Mouse (Mus musculus) ES-Bruce4 (cell line): Measurements from ENCODE around the gene Nck2. TPM values are rescaled to one million over a fixed set of nuclear protein-coding genes. Genes with fewer than 3 reads are reported as not detected.

ENCODE experiments used
- H3K27ac ChIP-seq: 2 replicates; pipeline ENCODE4 v1.5.1; 2012; ENCODE audit warnings: low read length, inconsistent platforms; ENCODE audit not compliant: insufficient read depth
- H3K27me3 ChIP-seq: 2 replicates; pipeline ENCODE4 v1.6.1; 2012; ENCODE audit warnings: mild to moderate bottlenecking, low read length, inconsistent platforms; ENCODE audit not compliant: control insufficient read depth, poor library complexity, insufficient read depth, severe bottlenecking
- H3K36me3 ChIP-seq: 2 replicates; pipeline ENCODE4 v1.6.1; 2012; ENCODE audit warnings: inconsistent platforms, mild to moderate bottlenecking, low read length, moderate library complexity; ENCODE audit not compliant: control insufficient read depth, poor library complexity, insufficient read depth, severe bottlenecking
- H3K4me1 ChIP-seq: one replicate; pipeline ENCODE4 v1.8.1; 2011; ENCODE audit warnings: low read length; ENCODE audit not compliant: control insufficient read depth, insufficient read depth
- H3K4me3 ChIP-seq: 2 replicates; pipeline ENCODE4 v1.5.1; 2011; ENCODE audit warnings: low read depth, mild to moderate bottlenecking, low read length
- H3K9ac ChIP-seq: 2 replicates; pipeline ENCODE4 v1.6.1; 2012; ENCODE audit warnings: low read depth, mild to moderate bottlenecking, inconsistent platforms; ENCODE audit not compliant: poor library complexity, severe bottlenecking
- H3K9me3 ChIP-seq: replicated peaks from 2 replicates; pipeline ENCODE4 v1.6.1; 2012; ENCODE audit warnings: mild to moderate bottlenecking, low read length, inconsistent platforms; ENCODE audit not compliant: control insufficient read depth, poor library complexity, insufficient read depth, severe bottlenecking
- CTCF ChIP-seq: IDR thresholded peaks from one replicate; pipeline ENCODE4 v1.8.1; 2011; ENCODE audit warnings: low read depth, low read length
- EP300 ChIP-seq: IDR thresholded peaks from 2 replicates; pipeline ENCODE4 v1.6.1; 2011; ENCODE audit warnings: low read depth, low read length; ENCODE audit not compliant: insufficient read depth
- POLR2A ChIP-seq: IDR thresholded peaks from one replicate; pipeline ENCODE4 v1.8.1; 2011; ENCODE audit warnings: low read length; ENCODE audit not compliant: insufficient read depth
- polyA plus RNA-seq: library from polyadenylated mRNA; stranded (reverse); fragments of >200 nt; gene quantifications from 2 replicates; pipeline ENCODE4 v1.2.4, GENCODE M21; 2011; ENCODE audit warnings: low read depth; ENCODE audit not compliant: missing spikeins, insufficient read depth, insufficient read length

The Nck2 gene
- polyA plus RNA-seq, 1 experiment: 21.2 TPM

- no peak overlapping the region for H3K27ac ChIP-seq
- no peak overlapping the region for H3K4me3 ChIP-seq
- no peaks in the 10 kb centered on the region for H3K36me3 ChIP-seq
- H3K4me1 ChIP-seq: no peaks in the 10 kb centered on the region
- H3K9ac ChIP-seq: no peak overlapping the region
- TF ChIP-seq EP300 (no peak), CTCF (no peak)
- no peaks in the 10 kb centered on the region for H3K9me3 ChIP-seq
- H3K27me3 ChIP-seq: no peaks in the 10 kb centered on the region
Measured at GRCm38 (mm10) chr1:43453683-43454082, 9.3 kb downstream of the Nck2 start.

- Histone ChIP-seq H3K4me1 (no peaks in the 10 kb centered on the region), H3K9ac (no peak overlapping the region), H3K4me3 (no peak overlapping the region), H3K27ac (no peak overlapping the region), H3K27me3 (no peaks in the 10 kb centered on the region), H3K9me3 (no peaks in the 10 kb centered on the region), H3K36me3 (no peaks in the 10 kb centered on the region)
- TF ChIP-seq POLR2A: no peak
- TF ChIP-seq CTCF: no peak
- no peak for TF ChIP-seq EP300
Measured at GRCm38 (mm10) chr1:43454741-43455140, 10.4 kb downstream of the Nck2 start.

- no peak for TF ChIP-seq POLR2A
- no peak for TF ChIP-seq CTCF
- TF ChIP-seq EP300: no peak
- no peaks in the 10 kb centered on the region for H3K9me3 ChIP-seq
- H3K4me3 ChIP-seq: no peak overlapping the region
- no peaks in the 10 kb centered on the region for H3K4me1 ChIP-seq
- H3K36me3 ChIP-seq: no peaks in the 10 kb centered on the region
- no peak overlapping the region for H3K9ac ChIP-seq
- no peak overlapping the region for H3K27ac ChIP-seq
- H3K27me3 ChIP-seq: no peaks in the 10 kb centered on the region
Measured at GRCm38 (mm10) chr1:43455196-43455595, 10.8 kb downstream of the Nck2 start.

GRCm38 (mm10) chr1:43457012-43457766 is 12.8 kb downstream of the Nck2 start:
- Histone ChIP-seq H3K9ac (no peak overlapping the region), H3K4me1 (no peaks in the 10 kb centered on the region), H3K27me3 (no peaks in the 10 kb centered on the region), H3K36me3 (no peaks in the 10 kb centered on the region), H3K27ac (no peak overlapping the region), H3K4me3 (no peak overlapping the region), H3K9me3 (no peaks in the 10 kb centered on the region)
- no peak for TF ChIP-seq EP300
- TF ChIP-seq POLR2A: no peak
- TF ChIP-seq CTCF: no peak

- no peak overlapping the region for H3K9ac ChIP-seq
- no peak overlapping the region for H3K27ac ChIP-seq
- no peaks in the 10 kb centered on the region for H3K4me1 ChIP-seq
- H3K4me3 ChIP-seq: no peak overlapping the region
- no peaks in the 10 kb centered on the region for H3K9me3 ChIP-seq
- TF ChIP-seq EP300 (no peak), POLR2A (no peak), CTCF (no peak)
- no peaks in the 10 kb centered on the region for H3K36me3 ChIP-seq
- no peaks in the 10 kb centered on the region for H3K27me3 ChIP-seq
Measured at GRCm38 (mm10) chr1:43460468-43460867, 16.1 kb downstream of the Nck2 start.

- H3K4me3 ChIP-seq: no peak overlapping the region
- H3K36me3 ChIP-seq: no peaks in the 10 kb centered on the region
- H3K27me3 ChIP-seq: no peaks in the 10 kb centered on the region
- H3K4me1 ChIP-seq: no peaks in the 10 kb centered on the region
- no peak overlapping the region for H3K27ac ChIP-seq
- TF ChIP-seq POLR2A (no peak), CTCF (no peak), EP300 (no peak)
- no peaks in the 10 kb centered on the region for H3K9me3 ChIP-seq
- no peak overlapping the region for H3K9ac ChIP-seq
Measured at GRCm38 (mm10) chr1:43462666-43463065, 18.3 kb downstream of the Nck2 start.
